In the genomic region with DNA sequence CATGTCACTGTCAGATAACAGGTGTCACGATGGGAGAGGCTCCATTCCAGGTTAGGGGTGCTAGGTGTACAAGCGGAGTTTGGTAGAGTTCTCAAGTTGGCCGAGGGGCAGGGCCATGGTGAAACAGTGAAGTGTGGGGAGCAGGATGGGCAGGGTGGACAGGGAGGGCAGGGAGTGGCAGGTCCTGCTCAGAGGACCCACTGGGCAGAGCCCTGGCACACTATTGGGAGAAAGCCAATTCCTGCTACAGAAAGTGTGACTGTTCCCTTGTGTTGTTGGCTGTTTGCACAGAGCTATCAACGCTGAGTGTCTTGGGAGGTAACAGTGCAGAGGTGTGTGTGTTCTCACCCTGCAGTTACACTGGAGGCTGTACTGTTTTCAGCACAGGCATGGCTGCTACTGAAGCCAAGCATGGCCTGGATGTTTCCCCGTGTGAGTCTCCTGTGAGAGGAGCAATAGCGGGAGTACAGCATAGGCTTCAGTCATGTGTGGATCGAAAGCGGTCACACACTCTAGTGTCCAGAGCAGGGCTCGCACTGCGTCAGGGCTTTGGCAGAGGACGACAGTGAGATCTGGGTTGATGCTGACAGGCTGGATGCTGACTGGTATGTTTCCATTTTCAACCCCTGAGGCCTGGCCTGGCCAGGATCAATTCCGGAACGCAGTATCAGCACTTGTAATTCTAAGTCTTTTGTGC, we compare ENCODE assay signal across 15 mouse cellular contexts.
A peak's percentile ranks its signal among the peaks of the same experiment; 100 is the strongest.
DNase-seq lines count a peak whose midpoint lies in the region; ATAC-seq and TF ChIP-seq lines count a peak whose summit lies in the region.
"Had no signal": no experiment of that assay in that cellular context is flagged by ENCODE, and none has a peak within 500 bp of the region (broad histone marks: within the 10 kb centered on the region; RNA-seq: fewer than 3 reads in every experiment).

No protein-coding gene starts in this region.

- no peak for DNase-seq in hindbrain, embryonic 14.5 days (ENCODE audit: low spot score)
- DNase-seq in thymus, postnatal 4 days = peak; percentile 5
- no peak for DNase-seq in thymus, adult 2 months
- DNase-seq in heart, postnatal 0 days (ENCODE audit: low spot score) = peak; percentile 34
- DNase-seq in adrenal gland, adult 2 months = no peak
- no peak for DNase-seq in right cerebral cortex, adult 2 months (ENCODE audit: low spot score in 2 of 2)
- DNase-seq: gastrocnemius, postnatal 25 days; kidney, adult 18-20 months; lung, embryonic 14.5 days; right cerebral cortex, postnatal 25 days had no signal

- WGBS in hindbrain, embryonic 12.5 days = 92% methylated on average over 13 of the region's 13 CpGs
- WGBS in hindbrain, embryonic 14.5 days = 87% methylated on average over 13 of the region's 13 CpGs
- 93% methylated on average over 13 of the region's 13 CpGs for WGBS in thymus, adult 2 months
- 31% methylated on average over 13 of the region's 13 CpGs for WGBS in heart, postnatal 0 days

- ATAC-seq in hindbrain, embryonic 12.5 days (ENCODE audit: low FRiP score) = peak; percentile 9; the same call in 1 of the 2 replicates
- no peak for ATAC-seq in hindbrain, embryonic 14.5 days (ENCODE audit: low FRiP score)
- ATAC-seq in heart, postnatal 0 days (ENCODE audit: insufficient read depth, low read depth) = peak; percentile 76
- ATAC-seq: forebrain, embryonic 14.5 days; Patski had no signal

- H3K27ac ChIP-seq in hindbrain, embryonic 12.5 days = no peak overlapping the region
- no peak overlapping the region for H3K27ac ChIP-seq in hindbrain, embryonic 14.5 days
- H3K27ac ChIP-seq in thymus, adult 2 months (ENCODE audit: control insufficient read depth, insufficient read depth, low read length) = no peak overlapping the region
- peak overlapping the region; percentile 75 for H3K27ac ChIP-seq in heart, postnatal 0 days (ENCODE audit: low read depth)
- H3K27ac ChIP-seq: embryonic facial prominence, embryonic 12.5 days; midbrain, embryonic 10.5 days had no signal

- H3K9ac ChIP-seq in hindbrain, embryonic 12.5 days = no peak overlapping the region
- no peak overlapping the region for H3K9ac ChIP-seq in hindbrain, embryonic 14.5 days
- no peak overlapping the region for H3K9ac ChIP-seq in heart, postnatal 0 days (replicated peaks; ENCODE audit: low read depth, low read length)
- H3K9ac ChIP-seq: embryonic facial prominence, embryonic 12.5 days; lung, embryonic 14.5 days had no signal

- H3K9me3 ChIP-seq in hindbrain, embryonic 12.5 days (replicated peaks) = no peaks in the 10 kb centered on the region
- H3K9me3 ChIP-seq in hindbrain, embryonic 14.5 days (ENCODE audit: control insufficient read depth, low read length) = no peaks in the 10 kb centered on the region
- no peaks in the 10 kb centered on the region for H3K9me3 ChIP-seq in heart, postnatal 0 days (replicated peaks; ENCODE audit: control insufficient read depth, low read length)
- H3K9me3 ChIP-seq: embryonic facial prominence, embryonic 12.5 days; midbrain, embryonic 10.5 days had no signal

- TF ChIP-seq POLR2A in thymus, adult 2 months (IDR thresholded peaks at IDR 0.05; ENCODE audit: control insufficient read depth, extremely low read depth, insufficient read depth, low read length, poor library complexity) = no peak

- no peak for TF ChIP-seq CTCF in thymus, adult 2 months (IDR thresholded peaks at IDR 0.05; ENCODE audit: borderline replicate concordance, control insufficient read depth, extremely low read depth, insufficient read depth, low read length, poor library complexity)
- TF ChIP-seq CTCF in heart, postnatal 0 days (IDR thresholded peaks at IDR 0.05; ENCODE audit: low read depth) = 0 out of 2 replicates have a peak, but pooled peaks have one; percentile 12

- no peak overlapping the region for H3K4me3 ChIP-seq in hindbrain, embryonic 12.5 days
- H3K4me3 ChIP-seq in hindbrain, embryonic 14.5 days (replicated peaks; ENCODE audit: low read length) = no peak overlapping the region
- no peak overlapping the region for H3K4me3 ChIP-seq in thymus, adult 2 months (ENCODE audit: control insufficient read depth, insufficient read depth, low read length)
- no peak overlapping the region for H3K4me3 ChIP-seq in heart, postnatal 0 days (ENCODE audit: low read depth, low read length)
- H3K4me3 ChIP-seq: embryonic facial prominence, embryonic 12.5 days; midbrain, embryonic 10.5 days had no signal

- no peaks in the 10 kb centered on the region for H3K27me3 ChIP-seq in hindbrain, embryonic 12.5 days
- H3K27me3 ChIP-seq in hindbrain, embryonic 14.5 days (ENCODE audit: control insufficient read depth, insufficient read depth, low read length) = no peaks in the 10 kb centered on the region
- no peaks in the 10 kb centered on the region for H3K27me3 ChIP-seq in thymus, adult 2 months (ENCODE audit: control insufficient read depth, insufficient read depth, low read length)
- no peaks in the 10 kb centered on the region for H3K27me3 ChIP-seq in heart, postnatal 0 days (ENCODE audit: control insufficient read depth, insufficient read depth, low read length)
- H3K27me3 ChIP-seq: embryonic facial prominence, embryonic 12.5 days; Patski had no signal

- peaks cover 22% of the 10 kb centered on the region for H3K4me1 ChIP-seq in hindbrain, embryonic 12.5 days
- H3K4me1 ChIP-seq in hindbrain, embryonic 14.5 days (replicated peaks; ENCODE audit: control insufficient read depth, insufficient read depth, low read length) = peaks cover 9% of the 10 kb centered on the region; the same call in 1 of the 2 replicates
- H3K4me1 ChIP-seq in thymus, adult 2 months (replicated peaks; ENCODE audit: control insufficient read depth, insufficient read depth, low read length) = peaks cover 49% of the 10 kb centered on the region
- peaks cover 45% of the 10 kb centered on the region for H3K4me1 ChIP-seq in heart, postnatal 0 days (ENCODE audit: control insufficient read depth, insufficient read depth)

- H3K4me2 ChIP-seq in hindbrain, embryonic 12.5 days (replicated peaks) = no peak overlapping the region
- no peak overlapping the region for H3K4me2 ChIP-seq in hindbrain, embryonic 14.5 days (replicated peaks)
- H3K4me2 ChIP-seq in heart, postnatal 0 days (ENCODE audit: low read depth, low read length) = no peak overlapping the region
- H3K4me2 ChIP-seq: embryonic facial prominence, embryonic 12.5 days; lung, embryonic 14.5 days had no signal

- TF ChIP-seq EP300 in heart, postnatal 0 days (IDR thresholded peaks at IDR 0.05; ENCODE audit: low read depth) = no peak

- H3K36me3 ChIP-seq in hindbrain, embryonic 12.5 days = no peaks in the 10 kb centered on the region
- H3K36me3 ChIP-seq in hindbrain, embryonic 14.5 days (replicated peaks; ENCODE audit: control insufficient read depth, insufficient read depth) = no peaks in the 10 kb centered on the region
- H3K36me3 ChIP-seq in thymus, adult 2 months (ENCODE audit: control insufficient read depth, insufficient read depth, low read length) = no peaks in the 10 kb centered on the region
- no peaks in the 10 kb centered on the region for H3K36me3 ChIP-seq in heart, postnatal 0 days (replicated peaks; ENCODE audit: control insufficient read depth, insufficient read depth, low read length)
- H3K36me3 ChIP-seq: embryonic facial prominence, embryonic 12.5 days had no signal

Comparison
In these comparisons a context has a peak if more than half of its experiments do, and no peak if none do; other contexts are left out.
1. DNase-seq: peak in thymus, postnatal 4 days (single experiment) and heart, postnatal 0 days (single experiment); none in hindbrain, embryonic 14.5 days (single experiment), thymus, adult 2 months (single experiment), adrenal gland, adult 2 months (single experiment) and right cerebral cortex, adult 2 months (0 of 2).